Mouse (Mus musculus): ENCODE measurements at regions not wholly inside any gene's neighbourhood (a gene's known extent, or its start where the extent isn't known, plus 50 kb on each side); places are given as distances from the start of the nearest gene placed in this dataset.

- H3K27ac ChIP-seq (ENCODE audit: low read depth, low read length), result no peak overlapping the region
- no peak overlapping the region for H3K4me2 ChIP-seq
These were observed 114.8 kb upstream of the Tmem260 start for GRCm38 (mm10) chr14:48330965-48331622.

GRCm38 (mm10) chr14:48331623-48332000, 114.3 kb upstream of the Tmem260 start:
- Histone ChIP-seq H3K4me1 (replicated peaks; ENCODE audit: control insufficient read depth, insufficient read depth, low read length) (no peaks in the 10 kb centered on the region), H3K4me2 (no peak overlapping the region), H3K27me3 (replicated peaks; ENCODE audit: control insufficient read depth, insufficient read depth, low read length) (no peaks in the 10 kb centered on the region), H3K27ac (ENCODE audit: low read depth, low read length) (no peak overlapping the region), H3K9me3 (ENCODE audit: control insufficient read depth, low read length) (no peaks in the 10 kb centered on the region), H3K36me3 (ENCODE audit: control insufficient read depth, insufficient read depth, low read length) (no peaks in the 10 kb centered on the region), H3K9ac (ENCODE audit: low read depth, low read length) (no peak overlapping the region), H3K4me3 (ENCODE audit: low read depth, low read length) (no peak overlapping the region)
- no peak for DNase-seq (ENCODE audit: low spot score)
- 71% methylated on average over 2 of the region's 2 CpGs for WGBS
- ATAC-seq (replicated peaks; ENCODE audit: low FRiP score), result no peak

More at GRCm38 (mm10) chr14:48330965-48331622, 114.8 kb upstream of the Tmem260 start:
- 5% methylated on average over 4 of the region's 4 CpGs for WGBS
- no peaks in the 10 kb centered on the region for H3K4me1 ChIP-seq (replicated peaks; ENCODE audit: control insufficient read depth, insufficient read depth, low read length)
- no peaks in the 10 kb centered on the region for H3K36me3 ChIP-seq (ENCODE audit: control insufficient read depth, insufficient read depth, low read length)
- no peak overlapping the region for H3K9ac ChIP-seq (ENCODE audit: low read depth, low read length)
- H3K9me3 ChIP-seq (ENCODE audit: control insufficient read depth, low read length), result no peaks in the 10 kb centered on the region
- no peaks in the 10 kb centered on the region for H3K27me3 ChIP-seq (replicated peaks; ENCODE audit: control insufficient read depth, insufficient read depth, low read length)
- H3K4me3 ChIP-seq (ENCODE audit: low read depth, low read length), result no peak overlapping the region
- DNase-seq (ENCODE audit: low spot score) (no peak), ATAC-seq (replicated peaks; ENCODE audit: low FRiP score) (no peak)

GRCm38 (mm10) chr14:48332193-48332592, 113.7 kb upstream of the Tmem260 start:
- H3K9me3 ChIP-seq (ENCODE audit: control insufficient read depth, low read length), result no peaks in the 10 kb centered on the region
- ATAC-seq (replicated peaks; ENCODE audit: low FRiP score), result no peak
- no peak overlapping the region for H3K9ac ChIP-seq (ENCODE audit: low read depth, low read length)
- WGBS, result 32% methylated on average over 2 of the region's 2 CpGs
- DNase-seq (ENCODE audit: low spot score), result no peak
- no peaks in the 10 kb centered on the region for H3K27me3 ChIP-seq (replicated peaks; ENCODE audit: control insufficient read depth, insufficient read depth, low read length)
- H3K4me2 ChIP-seq, result no peak overlapping the region
- no peak overlapping the region for H3K27ac ChIP-seq (ENCODE audit: low read depth, low read length)
- H3K36me3 ChIP-seq (ENCODE audit: control insufficient read depth, insufficient read depth, low read length), result no peaks in the 10 kb centered on the region
- no peaks in the 10 kb centered on the region for H3K4me1 ChIP-seq (replicated peaks; ENCODE audit: control insufficient read depth, insufficient read depth, low read length)
- H3K4me3 ChIP-seq (ENCODE audit: low read depth, low read length), result no peak overlapping the region

- Histone ChIP-seq H3K9me3 (ENCODE audit: control insufficient read depth, low read length) (no peaks in the 10 kb centered on the region), H3K4me2 (no peak overlapping the region), H3K36me3 (ENCODE audit: control insufficient read depth, insufficient read depth, low read length) (no peaks in the 10 kb centered on the region), H3K4me1 (replicated peaks; ENCODE audit: control insufficient read depth, insufficient read depth, low read length) (no peaks in the 10 kb centered on the region), H3K27ac (ENCODE audit: low read depth, low read length) (no peak overlapping the region), H3K9ac (ENCODE audit: low read depth, low read length) (no peak overlapping the region), H3K4me3 (ENCODE audit: low read depth, low read length) (no peak overlapping the region), H3K27me3 (replicated peaks; ENCODE audit: control insufficient read depth, insufficient read depth, low read length) (no peaks in the 10 kb centered on the region)
- ATAC-seq (replicated peaks; ENCODE audit: low FRiP score), result no peak
- WGBS, result 72% methylated on average over 4 of the region's 4 CpGs
- DNase-seq (ENCODE audit: low spot score), result no peak
These were observed 113.3 kb upstream of the Tmem260 start for GRCm38 (mm10) chr14:48332660-48333059.

- H3K27ac ChIP-seq (ENCODE audit: low read depth, low read length), result no peak overlapping the region
- DNase-seq (ENCODE audit: low spot score) (no peak), ATAC-seq (replicated peaks; ENCODE audit: low FRiP score) (no peak)
- no peak overlapping the region for H3K9ac ChIP-seq (ENCODE audit: low read depth, low read length)
- H3K36me3 ChIP-seq (ENCODE audit: control insufficient read depth, insufficient read depth, low read length), result no peaks in the 10 kb centered on the region
- WGBS, result 60% methylated on average over 8 of the region's 8 CpGs
- H3K27me3 ChIP-seq (replicated peaks; ENCODE audit: control insufficient read depth, insufficient read depth, low read length), result no peaks in the 10 kb centered on the region
- H3K4me2 ChIP-seq, result no peak overlapping the region
- no peak overlapping the region for H3K4me3 ChIP-seq (ENCODE audit: low read depth, low read length)
- H3K9me3 ChIP-seq (ENCODE audit: control insufficient read depth, low read length), result no peaks in the 10 kb centered on the region
- H3K4me1 ChIP-seq (replicated peaks; ENCODE audit: control insufficient read depth, insufficient read depth, low read length), result no peaks in the 10 kb centered on the region
These were observed 111.7 kb upstream of the Tmem260 start for GRCm38 (mm10) chr14:48334106-48334809.

- WGBS, result 71% methylated on average over 4 of the region's 4 CpGs
- H3K9ac ChIP-seq (ENCODE audit: low read depth, low read length), result no peak overlapping the region
- no peak overlapping the region for H3K4me3 ChIP-seq (ENCODE audit: low read depth, low read length)
- no peak overlapping the region for H3K4me2 ChIP-seq
- H3K27me3 ChIP-seq (replicated peaks; ENCODE audit: control insufficient read depth, insufficient read depth, low read length), result no peaks in the 10 kb centered on the region
- no peak overlapping the region for H3K27ac ChIP-seq (ENCODE audit: low read depth, low read length)
- no peaks in the 10 kb centered on the region for H3K9me3 ChIP-seq (ENCODE audit: control insufficient read depth, low read length)
- DNase-seq (ENCODE audit: low spot score) (no peak), ATAC-seq (replicated peaks; ENCODE audit: low FRiP score) (no peak)
- H3K36me3 ChIP-seq (ENCODE audit: control insufficient read depth, insufficient read depth, low read length), result no peaks in the 10 kb centered on the region
- H3K4me1 ChIP-seq (replicated peaks; ENCODE audit: control insufficient read depth, insufficient read depth, low read length), result no peaks in the 10 kb centered on the region
These were observed 106.5 kb upstream of the Tmem260 start for GRCm38 (mm10) chr14:48339434-48339833.

- no peak overlapping the region for H3K4me3 ChIP-seq (ENCODE audit: low read depth, low read length)
- no peak overlapping the region for H3K27ac ChIP-seq (ENCODE audit: low read depth, low read length)
- H3K9ac ChIP-seq (ENCODE audit: low read depth, low read length), result no peak overlapping the region
- WGBS, result 72% methylated on average over 7 of the region's 7 CpGs
- no peak for DNase-seq (ENCODE audit: low spot score)
- no peaks in the 10 kb centered on the region for H3K36me3 ChIP-seq (ENCODE audit: control insufficient read depth, insufficient read depth, low read length)
- H3K4me1 ChIP-seq (replicated peaks; ENCODE audit: control insufficient read depth, insufficient read depth, low read length), result no peaks in the 10 kb centered on the region
- H3K4me2 ChIP-seq, result no peak overlapping the region
- no peaks in the 10 kb centered on the region for H3K27me3 ChIP-seq (replicated peaks; ENCODE audit: control insufficient read depth, insufficient read depth, low read length)
- no peak for ATAC-seq (replicated peaks; ENCODE audit: low FRiP score)
- no peaks in the 10 kb centered on the region for H3K9me3 ChIP-seq (ENCODE audit: control insufficient read depth, low read length)
These were observed 103.0 kb upstream of the Tmem260 start for GRCm38 (mm10) chr14:48342944-48343343.

- no peaks in the 10 kb centered on the region for H3K27me3 ChIP-seq (replicated peaks; ENCODE audit: control insufficient read depth, insufficient read depth, low read length)
- no peak overlapping the region for H3K4me3 ChIP-seq (ENCODE audit: low read depth, low read length)
- H3K9me3 ChIP-seq (ENCODE audit: control insufficient read depth, low read length), result no peaks in the 10 kb centered on the region
- no peak overlapping the region for H3K9ac ChIP-seq (ENCODE audit: low read depth, low read length)
- H3K27ac ChIP-seq (ENCODE audit: low read depth, low read length), result no peak overlapping the region
- no peaks in the 10 kb centered on the region for H3K36me3 ChIP-seq (ENCODE audit: control insufficient read depth, insufficient read depth, low read length)
- ATAC-seq (replicated peaks; ENCODE audit: low FRiP score) (no peak), DNase-seq (ENCODE audit: low spot score) (no peak)
- WGBS, result 80% methylated on average over 7 of the region's 7 CpGs
- H3K4me1 ChIP-seq (replicated peaks; ENCODE audit: control insufficient read depth, insufficient read depth, low read length), result no peaks in the 10 kb centered on the region
- H3K4me2 ChIP-seq, result no peak overlapping the region
These were observed 100.0 kb upstream of the Tmem260 start for GRCm38 (mm10) chr14:48345956-48346355.
